Mouse (Mus musculus): Measurements from ENCODE around the gene Kcnk12. TPM values are rescaled to one million over a fixed set of nuclear protein-coding genes. Genes with fewer than 3 reads are reported as not detected.

Kcnk12 gene
- total RNA-seq, 2 experiments from 2014 or later = not detected

DNA sequence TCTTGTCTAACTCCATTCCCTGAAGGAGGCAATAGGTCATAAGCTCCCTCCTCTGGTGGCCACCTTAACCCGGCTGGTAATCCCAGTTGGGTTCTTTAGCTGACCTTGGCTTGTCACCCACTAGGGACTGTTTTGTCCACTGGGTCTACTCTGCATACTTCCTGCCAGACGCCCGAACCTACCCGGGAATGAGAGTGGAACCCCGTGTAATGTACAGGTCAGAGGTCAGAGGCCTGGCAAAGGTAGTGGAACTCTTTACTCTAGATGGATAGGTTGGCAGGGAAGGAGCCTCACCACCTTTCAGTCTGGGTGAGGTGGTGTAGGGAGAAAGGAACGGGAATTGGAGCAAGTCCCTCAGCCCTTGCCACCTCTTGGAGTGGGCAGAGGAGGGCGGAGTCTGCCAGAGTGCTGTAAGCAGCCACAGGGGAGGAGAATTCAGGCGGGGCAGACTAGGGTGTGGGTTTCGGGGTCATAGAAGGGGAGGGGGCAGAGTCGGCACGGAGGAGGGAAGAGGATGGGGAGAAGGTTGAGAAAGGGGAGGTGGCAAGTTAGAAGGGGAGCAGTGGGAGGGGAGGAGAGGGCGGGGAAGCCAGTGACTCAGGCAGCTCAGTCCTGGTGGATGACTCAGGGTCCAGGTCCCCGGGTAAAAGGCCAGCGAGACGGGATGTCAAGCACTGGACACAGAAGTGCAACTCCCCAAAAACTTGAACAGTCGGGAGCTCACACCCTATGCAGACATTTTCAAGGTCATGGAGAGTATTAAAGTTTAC is 98.6 kb downstream of the Kcnk12 start:
- DNase-seq = no peak

DNA sequence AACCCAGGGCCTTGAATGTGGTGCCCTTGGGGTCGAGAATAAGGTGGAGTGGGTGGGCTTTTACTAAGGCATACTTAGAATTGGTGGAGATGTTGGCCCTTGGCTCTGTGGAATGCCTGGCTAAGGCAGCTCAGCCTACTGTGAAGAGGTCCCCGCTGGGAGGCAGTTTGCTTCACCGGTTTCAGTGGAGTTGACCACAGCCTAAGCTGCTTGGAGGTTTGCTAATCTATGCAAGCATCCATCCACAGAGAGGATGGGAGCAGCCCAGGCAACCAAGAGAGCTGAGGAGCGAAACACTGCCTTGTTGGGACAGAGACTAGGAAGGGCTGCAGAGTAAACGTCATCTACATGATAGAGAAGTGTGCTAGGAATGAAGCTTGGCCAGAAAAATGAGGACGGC is 101.0 kb downstream of the Kcnk12 start:
- no peak for DNase-seq

DNA sequence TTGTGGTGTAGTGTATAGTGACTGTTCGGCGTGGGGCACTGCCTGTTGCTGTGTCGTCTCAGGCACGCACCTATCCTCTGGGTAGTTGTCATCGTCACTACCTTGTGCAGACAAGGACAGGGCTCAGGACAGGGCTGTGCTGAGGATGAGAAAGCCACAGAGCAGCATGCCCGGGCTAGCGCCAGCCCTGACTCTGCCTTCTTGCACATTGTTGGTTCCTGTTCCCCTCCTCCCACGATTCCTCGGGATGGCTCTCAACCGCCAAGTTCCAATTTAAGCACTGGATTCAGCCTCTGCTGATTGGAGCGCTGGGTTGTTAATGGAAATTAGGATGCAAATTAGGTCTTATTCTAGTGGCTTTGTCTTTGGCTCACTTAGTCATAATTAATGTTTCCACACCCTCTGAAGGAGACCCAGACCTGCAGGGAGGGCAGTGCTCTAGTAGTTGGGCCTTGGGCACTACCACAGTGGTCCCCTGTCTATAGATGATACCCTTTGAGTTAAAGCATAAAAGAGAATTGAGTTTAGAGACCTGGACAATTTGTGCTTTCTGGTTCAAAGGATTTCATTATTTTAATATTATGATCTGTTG is 101.8 kb downstream of the Kcnk12 start:
- DNase-seq = no peak

Other genes starting within 250 kb of the Kcnk12 start
- 1 to 10 TPM in 1 of 2 experiments, not detected in 1; 1.1 TPM for gene Epcam, start 162.0 kb downstream of the Kcnk12 start, total RNA-seq (2021)
- 10 to 100 TPM; 11.9 to 15.0 TPM for gene Msh2, start 125.7 kb downstream of the Kcnk12 start, total RNA-seq (2021)
- not detected for gene Rpl36-ps4, start 123.0 kb upstream of the Kcnk12 start, total RNA-seq (2021)
- gene Msh6, start 177.1 kb upstream of the Kcnk12 start, total RNA-seq (2021) = 1 to 10 TPM; 8.4 to 9.1 TPM